ENCODE assay signal across 8 mouse cellular contexts in genomic region chr5:100500458-100500961, GRCm38 (mm10). TPM values are rescaled to one million over a fixed set of nuclear protein-coding genes. Genes with fewer than 3 reads are reported as not detected.
DNase-seq lines count a peak whose midpoint lies in the region; ATAC-seq and TF ChIP-seq lines count a peak whose summit lies in the region.

TSS of gene Lin54 (minus strand) at chr5:100500639.

- peak; percentile 93 for DNase-seq in MN1 (ENCODE audit: low spot score)
- DNase-seq in cerebellum, adult 8-10 months, result peak; percentile 85
- peak; percentile 92 for DNase-seq in forelimb bud, embryonic 11.5 days (ENCODE audit: low read depth, low spot score)
- peak; percentile 93 for DNase-seq in layer of hippocampus, adult 9-11 months
- DNase-seq in ovary, adult 18-20 months (ENCODE audit: low spot score), result peak; percentile 88
- peak; percentile 90 for DNase-seq in thymus, adult 2 months

- peak within 1 kb of the TSS; percentile 90 for H3K4me3 ChIP-seq in lung, embryonic 16.5 days (ENCODE audit: low read length)
- peak within 1 kb of the TSS; percentile 63 for H3K4me3 ChIP-seq in thymus, adult 2 months (ENCODE audit: control insufficient read depth, insufficient read depth, low read length)

- no peak for TF ChIP-seq CTCF in thymus, adult 2 months (IDR thresholded peaks at IDR 0.05; ENCODE audit: borderline replicate concordance, control insufficient read depth, extremely low read depth, insufficient read depth, low read length, poor library complexity)

- no peaks in the 10 kb centered on the region for H3K27me3 ChIP-seq in lung, embryonic 16.5 days (ENCODE audit: control insufficient read depth, insufficient read depth, low read depth, low read length)
- no peaks in the 10 kb centered on the region for H3K27me3 ChIP-seq in thymus, adult 2 months (ENCODE audit: control insufficient read depth, insufficient read depth, low read length)

- peak within 1 kb of the TSS; percentile 95 for H3K4me2 ChIP-seq in lung, embryonic 16.5 days (ENCODE audit: low read depth, low read length)

- H3K27ac ChIP-seq in lung, embryonic 16.5 days (ENCODE audit: low read length), result peak within 1 kb of the TSS; percentile 70
- H3K27ac ChIP-seq in thymus, adult 2 months (ENCODE audit: control insufficient read depth, insufficient read depth, low read length), result peak within 1 kb of the TSS; percentile 9; the same call in 1 of the 2 replicates

- H3K9me3 ChIP-seq in lung, embryonic 16.5 days (ENCODE audit: control insufficient read depth, low read length), result no peaks in the 10 kb centered on the region

- WGBS in lung, embryonic 16.5 days, result 0% methylated on average over 32 of the region's 60 CpGs
- 2% methylated on average over 60 of the region's 60 CpGs for WGBS in thymus, adult 2 months

- H3K36me3 ChIP-seq in lung, embryonic 16.5 days (ENCODE audit: control insufficient read depth, insufficient read depth, low read length), result no peaks in the 10 kb centered on the region
- no peaks in the 10 kb centered on the region for H3K36me3 ChIP-seq in thymus, adult 2 months (ENCODE audit: control insufficient read depth, insufficient read depth, low read length)

- peaks cover 11% of the 10 kb centered on the region for H3K4me1 ChIP-seq in lung, embryonic 16.5 days (replicated peaks; ENCODE audit: control insufficient read depth, insufficient read depth, low read length)
- H3K4me1 ChIP-seq in thymus, adult 2 months (replicated peaks; ENCODE audit: control insufficient read depth, insufficient read depth, low read length), result peaks cover 6% of the 10 kb centered on the region

- peak within 1 kb of the TSS; percentile 68 for H3K9ac ChIP-seq in lung, embryonic 16.5 days (ENCODE audit: low read length)

- TF ChIP-seq POLR2A in thymus, adult 2 months (IDR thresholded peaks at IDR 0.05; ENCODE audit: control insufficient read depth, extremely low read depth, insufficient read depth, low read length, poor library complexity), result no peak

- ATAC-seq in hematopoietic stem cell, adult 5-6 weeks (replicated peaks in 1 of 2; ENCODE audit: insufficient read depth in 1 of 2, low FRiP score in 2 of 2, low TSS enrichment in 1 of 2, low read depth in 1 of 2, poor library complexity in 2 of 2, severe bottlenecking in 2 of 2), result peak; percentile 63 to 75
- ATAC-seq in lung, embryonic 16.5 days (ENCODE audit: low read depth), result peak; percentile 97

RNA-seq across cellular contexts. Expression of gene Lin54, which starts in this region (rescaled TPM):
- total RNA-seq in hematopoietic stem cell, adult 5-6 weeks (2017), result 27.6 and 37.5 TPM in 2 replicates
- polyA plus RNA-seq in lung, embryonic 16.5 days (2015; fragmentation: Nextera tagmentation; extraction: Ambion mirVana), result 12.2 and 13.6 TPM in 2 replicates
- polyA plus RNA-seq in thymus, adult 2 months (2012; rRNA removed), result 12.7 and 15.6 TPM in 2 replicates

Comparison
In these comparisons a context has a peak if more than half of its experiments do, and no peak if none do; other contexts are left out.
1. Peak in every context shown above with its lines: DNase-seq, ATAC-seq, H3K4me3 ChIP-seq and H3K27ac ChIP-seq.